Mouse (Mus musculus) kidney, adult 9 months (tissue): ENCODE measurements at regions not wholly inside any gene's neighbourhood (a gene's known extent, or its start where the extent isn't known, plus 50 kb on each side); places are given as distances from the start of the nearest gene placed in this dataset.

Source experiments
- DNase-seq: peaks from one replicate; pipeline ENCODE4 v3.0.0; 2022

GRCm38 (mm10) chr10:96330639-96331487 is 194.5 kb downstream of the Gm5426 start:
- DNase-seq: no peak

GRCm38 (mm10) chr10:96332731-96333201 is 196.4 kb downstream of the Gm5426 start:
- peak; percentile 68 for DNase-seq

- peak; percentile 28 for DNase-seq
Observed at GRCm38 (mm10) chr10:96333224-96333623, 196.8 kb downstream of the Gm5426 start.

- DNase-seq: no peak
Observed at GRCm38 (mm10) chr10:96336271-96336670, 199.9 kb downstream of the Gm5426 start.

GRCm38 (mm10) chr10:96337088-96337666 is 200.8 kb downstream of the Gm5426 start:
- no peak for DNase-seq

- DNase-seq: no peak
Observed at GRCm38 (mm10) chr10:96337797-96338608, 201.6 kb downstream of the Gm5426 start.

GRCm38 (mm10) chr10:96338609-96338978 is 202.2 kb downstream of the Gm5426 start:
- DNase-seq: no peak

- no peak for DNase-seq
Observed at GRCm38 (mm10) chr10:96342476-96342875, 206.1 kb downstream of the Gm5426 start.

GRCm38 (mm10) chr10:96343666-96344065 is 207.3 kb downstream of the Gm5426 start:
- DNase-seq: no peak

GRCm38 (mm10) chr10:96350692-96351091 is 214.3 kb downstream of the Gm5426 start:
- DNase-seq: no peak

- DNase-seq: no peak
Observed at GRCm38 (mm10) chr10:96351320-96351719, 214.9 kb downstream of the Gm5426 start.

- DNase-seq: no peak
Observed at GRCm38 (mm10) chr10:96356980-96357624, 220.7 kb downstream of the Gm5426 start.

- no peak for DNase-seq
Observed at GRCm38 (mm10) chr10:96357632-96358031, 221.2 kb downstream of the Gm5426 start.

GRCm38 (mm10) chr10:96358984-96359383 is 222.6 kb downstream of the Gm5426 start:
- DNase-seq: no peak

- no peak for DNase-seq
Observed at GRCm38 (mm10) chr10:96362211-96362610, 225.8 kb downstream of the Gm5426 start.

GRCm38 (mm10) chr10:96363867-96364266 is 227.5 kb downstream of the Gm5426 start:
- no peak for DNase-seq

GRCm38 (mm10) chr10:96365101-96365500 is 228.7 kb downstream of the Gm5426 start:
- DNase-seq: peak; percentile 18

GRCm38 (mm10) chr10:96366871-96367270 is 230.5 kb downstream of the Gm5426 start:
- no peak for DNase-seq

- DNase-seq: peak; percentile 41
Observed at GRCm38 (mm10) chr10:96370547-96371320, 234.3 kb downstream of the Gm5426 start.

- no peak for DNase-seq
Observed at GRCm38 (mm10) chr10:96371321-96371653, 234.9 kb downstream of the Gm5426 start.

GRCm38 (mm10) chr10:96372616-96373346 is 236.4 kb downstream of the Gm5426 start:
- DNase-seq: no peak
